Mouse (Mus musculus) forebrain, embryonic 16.5 days (tissue): ENCODE results near the gene Atxn7l1. TPM values are rescaled to one million over a fixed set of nuclear protein-coding genes. Genes with fewer than 3 reads are reported as not detected.

Source experiments
- ATAC-seq: fragments of 200-750 bp; cut with Nextera tagmentation; 2 replicates; pipeline ENCODE4 v1.8.0; 2017; ENCODE audit warnings: mild to moderate bottlenecking, moderate library complexity
- H3K27ac ChIP-seq: fragments of 300-500 bp; sonication (generic); 2 replicates; pipeline ENCODE4 v1.5.1; 2014; ENCODE audit warnings: low read length, control low read depth
- H3K27me3 ChIP-seq: fragments of 300-500 bp; sonication (generic); replicated peaks from 2 replicates; pipeline ENCODE4 v1.6.1; 2014; ENCODE audit warnings: low read length; ENCODE audit not compliant: control insufficient read depth, insufficient read depth
- H3K36me3 ChIP-seq: fragments of 300-500 bp; sonication (generic); 2 replicates; pipeline ENCODE4 v1.6.1; 2014; ENCODE audit not compliant: control insufficient read depth, insufficient read depth
- H3K4me1 ChIP-seq: fragments of 300-500 bp; sonication (generic); replicated peaks from 2 replicates; pipeline ENCODE4 v1.6.1; 2014; ENCODE audit warnings: low read length; ENCODE audit not compliant: control insufficient read depth, insufficient read depth
- H3K4me2 ChIP-seq: fragments of 300-500 bp; sonication (generic); 2 replicates; pipeline ENCODE4 v1.6.1; 2014; ENCODE audit warnings: mild to moderate bottlenecking, low read length, control low read depth
- H3K4me3 ChIP-seq: fragments of 300-500 bp; sonication (generic); replicated peaks from 2 replicates; pipeline ENCODE4 v1.5.1; 2014; ENCODE audit warnings: mild to moderate bottlenecking, low read length, control low read depth
- H3K9ac ChIP-seq: fragments of 300-500 bp; sonication (generic); replicated peaks from 2 replicates; pipeline ENCODE4 v1.6.1; 2014; ENCODE audit warnings: low read depth, low read length, control low read depth
- H3K9me3 ChIP-seq: fragments of 300-500 bp; sonication (generic); 2 replicates; pipeline ENCODE4 v1.6.1; 2016; ENCODE audit warnings: low read length; ENCODE audit not compliant: control insufficient read depth
- WGBS: fragments of 180-500 bp; shearing (Covaris S2); extraction: QIAGEN DNeasy Blood & Tissue Kit; methylation state at CpG from one replicate; pipeline ENCODE4 v1.1.7; 2014; 5-methylcytosine and 5-hydroxymethylcytosine counted together
- polyA plus RNA-seq: library from polyadenylated mRNA; unstranded; fragments of >200 nt; fragmentation: Nextera tagmentation; extraction: Ambion mirVana; gene quantifications from 2 replicates; pipeline ENCODE4 v1.2.1, GENCODE M21; 2015

Atxn7l1 gene
- polyA plus RNA-seq, 1 experiment from 2014 or later, result 19.9 TPM

DNA sequence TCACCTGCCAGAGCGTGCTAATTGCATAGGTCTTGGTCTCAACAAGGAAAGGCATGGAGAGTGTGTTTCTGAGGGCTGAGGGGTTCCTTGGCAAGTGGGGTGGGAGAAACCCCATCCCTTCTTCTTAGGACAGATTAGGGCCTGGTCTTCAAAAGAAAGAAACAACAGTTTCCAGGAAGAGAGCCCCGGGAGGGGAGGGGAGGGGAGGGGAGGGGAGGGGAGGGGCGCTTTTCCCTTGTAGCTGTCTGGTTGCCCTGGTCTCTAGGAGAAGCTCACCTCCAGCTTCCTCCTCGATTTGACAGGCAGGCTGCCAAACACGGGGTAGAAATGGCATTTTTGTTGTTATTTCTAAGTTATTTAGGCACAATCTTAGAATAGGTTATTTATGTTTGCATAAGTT lies 159.0 kb downstream of the Atxn7l1 start:
- no peak for ATAC-seq
- no peak overlapping the region for H3K27ac ChIP-seq
- no peak overlapping the region for H3K9ac ChIP-seq
- H3K4me3 ChIP-seq, result no peak overlapping the region
- H3K9me3 ChIP-seq, result no peaks in the 10 kb centered on the region
- no peaks in the 10 kb centered on the region for H3K27me3 ChIP-seq
- H3K4me1 ChIP-seq, result peaks cover 31% of the 10 kb centered on the region
- WGBS, result 82% methylated on average over 3 of the region's 5 CpGs
- H3K36me3 ChIP-seq, result no peaks in the 10 kb centered on the region
- no peak overlapping the region for H3K4me2 ChIP-seq

DNA sequence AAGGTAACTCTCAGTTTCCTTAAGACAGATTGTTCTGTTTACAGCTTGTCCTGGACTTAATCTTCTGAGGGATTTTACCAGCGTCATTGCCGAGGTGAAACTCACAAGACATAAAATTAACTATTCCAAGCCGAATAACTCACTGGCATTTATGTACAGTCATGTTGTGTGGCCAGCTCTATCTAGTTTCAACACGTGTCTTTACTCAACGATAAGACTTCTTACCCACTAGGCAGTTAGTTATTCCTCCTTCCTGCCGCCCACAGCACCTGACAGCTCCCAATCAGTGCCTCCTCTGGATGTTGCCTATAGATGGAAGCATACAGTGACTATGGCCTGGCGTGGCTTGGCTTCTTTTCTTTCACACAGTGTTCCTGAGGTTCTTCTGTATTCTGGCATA lies 161.2 kb downstream of the Atxn7l1 start:
- Histone ChIP-seq H3K36me3 (no peaks in the 10 kb centered on the region), H3K4me2 (no peak overlapping the region)
- WGBS, result 90% methylated on average over 7 of the region's 7 CpGs

DNA sequence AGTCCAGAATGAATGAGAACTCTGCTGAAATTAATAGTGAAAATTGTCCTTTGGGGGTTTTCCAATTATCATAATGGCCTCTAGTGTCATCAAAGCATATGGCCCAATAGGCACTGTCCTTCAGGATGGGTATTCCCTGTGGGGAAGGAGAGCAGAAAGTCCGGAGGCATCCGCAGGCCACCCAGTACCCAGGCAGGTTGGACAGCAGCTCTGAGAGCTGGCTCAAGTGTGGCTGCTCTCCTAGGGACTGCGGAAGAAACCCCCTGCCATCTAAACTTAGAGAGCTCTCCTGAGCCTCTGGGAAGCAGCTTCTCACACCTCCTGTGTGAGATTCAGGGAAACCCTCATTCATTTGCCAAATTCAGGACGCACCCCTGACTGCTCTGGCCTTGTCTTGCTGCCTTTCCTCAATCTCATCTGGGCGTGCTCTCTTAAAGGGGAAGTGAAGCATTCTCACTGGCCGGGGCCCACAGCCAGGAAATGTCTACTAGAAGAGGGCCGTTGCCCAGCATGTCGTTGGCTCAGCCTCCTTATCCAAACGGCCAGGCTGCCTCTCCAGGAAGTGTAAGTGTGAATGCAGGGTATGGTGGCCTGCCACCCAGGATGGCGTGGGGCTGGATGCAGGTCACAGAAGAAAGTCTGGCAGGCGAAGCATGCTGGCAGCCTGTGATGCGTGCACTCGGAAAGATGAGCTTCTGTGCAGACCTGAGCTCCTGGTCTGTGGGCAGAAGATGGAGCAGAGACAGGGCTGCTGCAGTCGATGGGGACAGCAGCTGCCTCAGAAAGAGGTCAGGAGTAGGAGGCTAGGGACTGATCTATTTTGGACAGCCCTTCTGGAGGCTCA lies 166.6 kb downstream of the Atxn7l1 start:
- no peaks in the 10 kb centered on the region for H3K36me3 ChIP-seq
- no peaks in the 10 kb centered on the region for H3K27me3 ChIP-seq
- H3K9me3 ChIP-seq, result no peaks in the 10 kb centered on the region
- peak overlapping the region; percentile 33 for H3K9ac ChIP-seq
- WGBS, result 20% methylated on average over 14 of the region's 14 CpGs
- peak; percentile 81 for ATAC-seq
- 0 out of 2 replicates have a peak overlapping the region, but pooled peaks have one; percentile 3 for H3K4me3 ChIP-seq
- peak overlapping the region; percentile 37 for H3K4me2 ChIP-seq
- peak overlapping the region; percentile 49; the same call in 1 of the 2 replicates for H3K27ac ChIP-seq
- peaks cover 16% of the 10 kb centered on the region for H3K4me1 ChIP-seq

More for the DNA sequence above, 161.2 kb downstream of the Atxn7l1 start:
- Histone ChIP-seq H3K27me3 (no peaks in the 10 kb centered on the region), H3K27ac (no peak overlapping the region), H3K9ac (no peak overlapping the region), H3K4me1 (peaks cover 12% of the 10 kb centered on the region), H3K9me3 (no peaks in the 10 kb centered on the region), H3K4me3 (no peak overlapping the region)
- no peak for ATAC-seq

DNA sequence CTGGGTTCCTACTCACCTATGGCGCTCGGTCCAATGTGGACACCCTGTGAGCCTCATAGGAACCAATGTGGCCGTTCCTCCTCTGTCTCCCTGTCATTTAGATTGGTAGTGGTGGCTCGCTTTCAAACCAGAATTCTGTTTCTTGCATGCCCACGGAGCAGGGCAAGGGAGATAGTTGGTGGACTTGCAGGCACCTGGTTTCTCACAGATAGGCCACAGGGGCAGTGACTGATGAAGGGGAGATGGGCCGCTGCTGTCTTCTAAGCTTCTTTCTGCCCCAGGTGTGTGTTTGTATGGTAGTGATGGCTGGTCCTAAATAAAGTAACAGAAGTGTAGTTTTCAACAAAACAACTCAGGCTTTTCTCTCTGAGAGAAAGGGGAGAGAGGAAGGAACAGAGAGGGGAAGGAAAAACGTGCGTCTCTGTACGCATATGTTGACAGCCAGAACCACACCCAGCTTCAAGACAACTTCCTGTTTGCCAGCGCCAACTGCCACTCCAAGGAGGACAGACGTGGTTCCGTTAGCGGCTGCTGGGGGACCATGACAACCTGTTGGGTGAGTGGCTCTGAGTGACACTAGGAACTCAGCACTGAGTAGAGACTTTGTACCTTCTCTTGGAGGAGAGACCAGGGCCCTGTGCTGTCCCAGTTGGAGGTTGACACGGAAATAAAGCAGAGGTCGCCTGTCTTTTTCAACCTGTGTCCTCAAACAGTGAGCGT lies 167.6 kb downstream of the Atxn7l1 start:
- Histone ChIP-seq H3K4me2 (no peak overlapping the region), H3K27me3 (no peaks in the 10 kb centered on the region)

DNA sequence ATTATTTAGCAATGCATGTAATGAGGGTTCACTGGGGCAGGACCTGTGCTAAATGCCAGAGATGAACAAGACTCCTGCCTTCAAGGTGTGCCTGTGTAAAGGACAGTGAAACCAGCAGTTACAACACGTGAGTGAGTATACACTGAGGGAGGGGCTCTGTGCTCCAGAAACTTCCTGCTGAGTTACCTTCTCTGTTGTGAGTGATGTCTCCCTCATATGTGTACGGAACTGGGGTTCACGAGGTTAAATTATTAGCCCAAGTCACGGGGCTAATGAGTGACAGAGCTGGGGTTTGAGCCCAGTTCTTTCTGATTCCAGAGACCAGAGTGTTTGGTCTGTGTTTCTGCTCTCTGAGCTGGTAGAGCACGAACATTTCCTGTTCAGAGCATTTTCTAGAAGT lies 168.3 kb downstream of the Atxn7l1 start:
- Histone ChIP-seq H3K27me3 (no peaks in the 10 kb centered on the region), H3K27ac (no peak overlapping the region), H3K36me3 (no peaks in the 10 kb centered on the region), H3K9me3 (no peaks in the 10 kb centered on the region), H3K4me3 (no peak overlapping the region), H3K4me1 (peaks cover 16% of the 10 kb centered on the region), H3K4me2 (no peak overlapping the region), H3K9ac (no peak overlapping the region)
- WGBS, result 74% methylated on average over 5 of the region's 5 CpGs
- ATAC-seq, result no peak

More for the DNA sequence above, 167.6 kb downstream of the Atxn7l1 start:
- H3K9ac ChIP-seq, result no peak overlapping the region
- no peak overlapping the region for H3K4me3 ChIP-seq
- no peaks in the 10 kb centered on the region for H3K9me3 ChIP-seq
- no peaks in the 10 kb centered on the region for H3K36me3 ChIP-seq
- peaks cover 16% of the 10 kb centered on the region for H3K4me1 ChIP-seq
- no peak for ATAC-seq
- 85% methylated on average over 16 of the region's 16 CpGs for WGBS
- no peak overlapping the region for H3K27ac ChIP-seq

DNA sequence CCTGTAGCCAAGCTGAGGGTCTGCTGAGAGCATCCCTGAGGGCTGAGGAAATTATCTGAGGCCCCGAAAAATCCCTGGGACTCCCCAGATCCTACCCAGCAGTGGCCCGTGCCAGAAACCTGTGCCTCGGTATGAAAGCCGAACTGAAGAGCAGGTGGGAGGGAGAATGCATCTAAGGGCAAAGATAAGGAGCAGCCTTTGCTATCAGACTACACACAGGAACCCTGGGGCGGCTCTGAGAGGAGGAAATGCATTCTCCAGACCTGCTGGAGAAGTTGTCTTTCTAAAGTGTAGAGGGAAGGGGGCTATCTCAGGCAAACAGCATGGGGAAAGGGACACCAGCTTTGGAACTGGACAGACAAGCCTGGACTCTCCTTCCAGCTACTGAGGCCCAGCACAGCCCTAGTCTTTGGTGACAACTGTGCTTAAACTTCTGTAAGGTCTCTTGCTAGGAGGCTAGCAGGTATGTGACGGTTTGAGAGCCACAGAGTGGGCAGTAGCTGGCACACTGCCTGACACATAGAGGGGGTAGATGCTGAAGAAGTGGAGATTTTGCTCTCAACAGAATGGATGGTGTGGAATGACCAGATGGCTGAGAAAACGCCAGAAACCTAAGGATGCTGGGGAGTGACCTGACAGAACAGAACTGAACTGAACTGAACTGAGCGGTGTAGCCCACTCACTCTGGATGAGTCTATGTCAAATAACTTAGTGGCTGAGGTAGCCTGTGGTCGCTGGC lies 170.5 kb downstream of the Atxn7l1 start:
- H3K9me3 ChIP-seq, result no peaks in the 10 kb centered on the region
- no peak overlapping the region for H3K9ac ChIP-seq
- no peaks in the 10 kb centered on the region for H3K27me3 ChIP-seq
- no peaks in the 10 kb centered on the region for H3K36me3 ChIP-seq
- H3K4me2 ChIP-seq, result no peak overlapping the region
- H3K27ac ChIP-seq, result no peak overlapping the region
- H3K4me1 ChIP-seq, result peaks cover 14% of the 10 kb centered on the region
- 84% methylated on average over 9 of the region's 9 CpGs for WGBS
- H3K4me3 ChIP-seq, result no peak overlapping the region
- ATAC-seq, result no peak

DNA sequence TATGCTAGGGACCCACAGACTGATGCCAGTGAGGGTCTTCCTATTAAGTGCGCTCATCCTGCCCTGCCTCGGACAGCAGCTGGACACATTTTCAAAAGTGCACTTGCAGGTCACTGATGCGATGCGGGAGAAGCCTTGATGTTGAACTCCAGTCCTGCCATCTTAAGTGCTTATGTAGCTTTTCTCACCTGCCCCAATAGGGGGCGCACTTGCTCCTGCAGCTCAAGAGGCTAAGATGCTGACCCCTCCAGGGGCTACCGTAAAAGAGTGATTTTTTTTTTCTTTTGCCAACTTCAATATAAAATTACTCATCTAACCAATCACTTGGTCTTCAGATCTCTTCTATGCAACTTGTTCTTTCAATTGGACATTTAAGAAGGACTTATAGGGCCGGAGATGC lies 175.1 kb downstream of the Atxn7l1 start:
- Histone ChIP-seq H3K9me3 (no peaks in the 10 kb centered on the region), H3K27ac (no peak overlapping the region), H3K9ac (no peak overlapping the region), H3K36me3 (no peaks in the 10 kb centered on the region), H3K4me3 (no peak overlapping the region), H3K4me2 (no peak overlapping the region), H3K4me1 (no peaks in the 10 kb centered on the region), H3K27me3 (no peaks in the 10 kb centered on the region)
- ATAC-seq, result no peak
- WGBS, result 75% methylated on average over 7 of the region's 7 CpGs

DNA sequence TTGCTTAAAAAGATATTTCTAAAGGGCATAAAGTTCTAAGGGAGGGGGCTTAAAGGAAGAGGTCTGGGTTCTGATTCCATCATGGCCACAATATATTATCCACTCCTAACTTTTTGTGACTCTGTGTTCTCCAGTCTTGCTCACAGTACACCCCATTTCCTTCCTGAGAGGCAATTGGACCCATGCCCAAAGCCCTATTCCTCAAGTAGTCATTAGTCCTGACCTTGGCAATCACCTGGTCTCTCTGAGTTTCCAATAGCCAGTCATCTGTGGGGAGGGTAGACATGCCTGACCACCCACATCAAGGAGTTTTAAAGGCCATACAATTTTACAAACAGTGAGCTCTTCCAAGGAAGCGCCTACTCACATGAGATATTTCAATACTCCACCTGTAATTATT lies 176.3 kb downstream of the Atxn7l1 start:
- Histone ChIP-seq H3K9ac (no peak overlapping the region), H3K4me3 (no peak overlapping the region), H3K36me3 (no peaks in the 10 kb centered on the region), H3K4me2 (no peak overlapping the region), H3K9me3 (no peaks in the 10 kb centered on the region), H3K27ac (no peak overlapping the region), H3K4me1 (no peaks in the 10 kb centered on the region), H3K27me3 (no peaks in the 10 kb centered on the region)
- 84% methylated on average over 1 of the region's 1 CpGs for WGBS
- no peak for ATAC-seq

DNA sequence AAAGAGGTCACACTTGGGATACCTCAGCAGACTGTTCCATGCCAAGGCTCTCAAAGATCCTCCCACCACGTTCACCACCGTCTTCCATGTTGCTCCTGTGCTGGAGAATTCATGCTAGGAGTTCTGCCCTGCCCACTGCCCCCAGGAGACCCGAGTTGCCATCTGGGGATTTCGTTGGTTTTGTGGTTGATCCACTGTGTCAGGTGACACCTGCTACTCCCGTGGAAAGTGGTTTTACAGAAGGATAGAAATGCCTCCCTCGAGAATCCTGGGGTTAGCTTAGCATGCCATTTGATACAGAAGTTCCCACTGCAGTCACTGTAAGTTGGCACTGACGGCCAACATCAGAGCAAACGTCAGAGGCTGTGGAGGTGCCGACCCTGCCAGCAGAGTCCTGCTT lies 177.9 kb downstream of the Atxn7l1 start:
- Histone ChIP-seq H3K4me2 (no peak overlapping the region), H3K27me3 (no peaks in the 10 kb centered on the region), H3K9me3 (no peaks in the 10 kb centered on the region), H3K4me1 (no peaks in the 10 kb centered on the region), H3K27ac (no peak overlapping the region), H3K9ac (no peak overlapping the region), H3K36me3 (no peaks in the 10 kb centered on the region), H3K4me3 (no peak overlapping the region)
- no peak for ATAC-seq
- WGBS, result 79% methylated on average over 9 of the region's 9 CpGs
